22 mouse cellular contexts compared by ENCODE assay signal in the genomic region with DNA sequence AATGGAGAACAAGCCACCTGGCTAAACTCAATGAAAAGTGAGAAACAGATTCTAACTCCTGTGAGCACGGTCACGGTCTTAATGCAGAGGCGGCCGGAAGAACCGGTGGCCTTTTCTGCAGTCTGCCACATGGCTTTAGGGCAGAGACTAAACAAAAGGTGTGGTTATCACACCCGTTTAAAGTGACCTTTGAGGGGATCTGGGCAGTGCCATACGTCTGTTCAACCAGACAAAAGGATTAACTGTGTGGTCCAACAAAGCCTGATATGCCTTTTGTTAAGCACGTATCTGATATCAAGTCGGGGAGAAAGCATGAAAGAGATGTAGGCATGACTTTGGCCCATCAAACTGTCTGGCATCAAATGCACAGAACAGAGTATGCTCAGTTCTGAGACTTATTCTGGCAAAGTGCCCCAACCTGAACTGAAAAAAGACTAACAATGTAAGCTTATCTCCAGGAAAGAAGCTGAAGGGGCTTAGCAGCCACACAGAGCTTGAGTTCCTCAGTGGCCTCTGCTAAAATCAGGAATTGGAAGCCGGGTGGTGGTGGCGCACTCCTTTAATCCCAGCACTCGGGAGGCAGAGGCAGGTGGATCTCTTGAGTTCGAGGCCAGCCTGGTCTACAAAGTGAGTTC. TPM values are rescaled to one million over a fixed set of nuclear protein-coding genes. Genes with fewer than 3 reads are reported as not detected.
"Had no signal": no experiment of that assay in that cellular context is flagged by ENCODE, and none has a peak within 500 bp of the region (broad histone marks: within the 10 kb centered on the region; RNA-seq: fewer than 3 reads in every experiment).

No protein-coding gene starts in this region.

- DNase-seq: lung, adult 18-20 months; lung, embryonic 14.5 days; lung, postnatal 10 days; lung, postnatal 4 days; retina, postnatal 1 day; right cerebral cortex, adult 18-20 months; right cerebral cortex, postnatal 25 days; right cerebral cortex, postnatal 4 days; spleen, adult 18-20 months; thymus, adult 18-20 months; thymus, postnatal 14 days; thymus, postnatal 36 days had no signal

- H3K4me3 ChIP-seq: midbrain, embryonic 10.5 days; midbrain, embryonic 13.5 days; midbrain, embryonic 15.5 days; myocyte; neural tube, embryonic 13.5 days; neural tube, embryonic 15.5 days had no signal

- H3K27me3 ChIP-seq: midbrain, embryonic 13.5 days; midbrain, embryonic 15.5 days; neural tube, embryonic 13.5 days; neural tube, embryonic 15.5 days had no signal

- H3K4me1 ChIP-seq: midbrain, embryonic 10.5 days; midbrain, embryonic 13.5 days; midbrain, embryonic 15.5 days; neural tube, embryonic 13.5 days; neural tube, embryonic 15.5 days had no signal

- H3K27ac ChIP-seq: midbrain, embryonic 10.5 days; midbrain, embryonic 13.5 days; midbrain, embryonic 15.5 days; neural tube, embryonic 13.5 days; neural tube, embryonic 15.5 days had no signal

- ATAC-seq: midbrain, embryonic 13.5 days; midbrain, embryonic 15.5 days had no signal

- H3K9ac ChIP-seq: lung, embryonic 14.5 days; midbrain, embryonic 13.5 days; midbrain, embryonic 15.5 days; neural tube, embryonic 13.5 days; neural tube, embryonic 15.5 days had no signal

- H3K9me3 ChIP-seq: midbrain, embryonic 10.5 days; midbrain, embryonic 13.5 days; midbrain, embryonic 15.5 days; neural tube, embryonic 13.5 days; neural tube, embryonic 15.5 days had no signal

- H3K36me3 ChIP-seq: midbrain, embryonic 10.5 days; midbrain, embryonic 13.5 days; midbrain, embryonic 15.5 days; neural tube, embryonic 13.5 days; neural tube, embryonic 15.5 days had no signal

- H3K4me2 ChIP-seq: lung, embryonic 14.5 days; midbrain, embryonic 13.5 days; midbrain, embryonic 15.5 days; neural tube, embryonic 13.5 days; neural tube, embryonic 15.5 days had no signal

RNA-seq across cellular contexts. Expression of a gene that starts 31.3 kb away (rescaled TPM):
- total RNA-seq: megakaryocyte, adult 5-6 weeks; megakaryocyte-erythroid progenitor cell, adult 5-6 weeks had no signal
- polyA plus RNA-seq: midbrain, embryonic 13.5 days; midbrain, embryonic 15.5 days; neural tube, embryonic 11.5 days; neural tube, embryonic 13.5 days; neural tube, embryonic 15.5 days had no signal

RNA-seq across cellular contexts. Expression of a gene that starts 59.8 kb away (rescaled TPM):
- total RNA-seq: megakaryocyte, adult 5-6 weeks had no signal
- polyA plus RNA-seq: small intestine, adult 2 months had no signal
